Mouse (Mus musculus): ENCODE measurements around the gene Pfn1. TPM values are rescaled to one million over a fixed set of nuclear protein-coding genes. Genes with fewer than 3 reads are reported as not detected.

The Pfn1 gene
- polyA plus RNA-seq, 1 experiment from 2014 or later = 2,065 TPM

DNA sequence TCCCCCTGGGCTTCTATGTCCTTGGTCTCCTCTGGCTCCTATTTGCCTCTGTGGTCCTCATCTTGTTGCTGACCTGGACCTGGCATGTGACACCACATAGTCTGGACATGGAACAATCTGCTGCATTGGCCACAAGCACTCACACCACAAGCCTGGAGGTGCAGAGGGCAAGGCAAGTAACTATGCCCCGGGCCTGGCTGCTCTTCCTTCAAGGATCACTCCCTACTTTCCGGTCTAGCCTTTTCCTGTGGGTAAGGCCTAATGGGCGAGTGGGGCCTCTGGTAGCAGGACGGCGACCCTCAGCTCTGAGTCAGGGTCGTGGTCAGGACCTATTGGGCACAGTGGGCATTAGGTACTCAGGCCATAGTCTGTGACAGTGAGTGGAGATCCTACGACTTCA lies 13.2 kb downstream of the Pfn1 start:
- no peak overlapping the region for H3K9ac ChIP-seq (replicated peaks; ENCODE audit: low read depth, low read length)
- H3K4me3 ChIP-seq (ENCODE audit: low read depth, low read length) = no peak overlapping the region
- H3K9me3 ChIP-seq (ENCODE audit: control insufficient read depth, low read depth, low read length) = no peaks in the 10 kb centered on the region
- no peak overlapping the region for H3K27ac ChIP-seq (ENCODE audit: low read length)
- no peaks in the 10 kb centered on the region for H3K27me3 ChIP-seq (ENCODE audit: control insufficient read depth, insufficient read depth, low read length)
- ATAC-seq (ENCODE audit: insufficient number of reproducible peaks, insufficient read depth, low FRiP score, low read depth) = no peak
- H3K36me3 ChIP-seq (ENCODE audit: control insufficient read depth, insufficient read depth, low read length) = peaks cover 17% of the 10 kb centered on the region; the same call in 1 of the 2 replicates
- 83% methylated on average over 7 of the region's 7 CpGs for WGBS
- peaks cover 9% of the 10 kb centered on the region for H3K4me1 ChIP-seq (ENCODE audit: control insufficient read depth, insufficient read depth, low read length)
- H3K4me2 ChIP-seq (replicated peaks; ENCODE audit: low read depth, low read length) = no peak overlapping the region

DNA sequence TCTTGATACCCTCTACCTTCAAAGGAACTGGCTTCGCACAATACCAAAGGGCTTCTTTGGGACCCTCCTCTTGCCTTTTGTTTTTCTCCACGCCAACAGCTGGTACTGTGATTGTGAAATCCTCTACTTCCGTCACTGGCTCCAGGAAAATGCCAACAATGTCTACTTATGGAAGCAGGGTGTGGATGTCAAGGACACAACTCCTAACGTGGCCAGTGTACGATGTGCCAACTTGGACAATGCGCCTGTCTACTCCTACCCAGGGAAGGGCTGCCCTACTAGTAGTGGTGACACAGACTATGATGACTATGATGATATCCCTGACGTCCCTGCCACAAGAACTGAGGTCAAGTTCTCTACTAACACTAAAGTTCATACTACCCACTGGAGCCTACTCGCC lies 14.5 kb downstream of the Pfn1 start:
- ATAC-seq (ENCODE audit: insufficient number of reproducible peaks, insufficient read depth, low FRiP score, low read depth) = no peak
- Histone ChIP-seq H3K9me3 (ENCODE audit: control insufficient read depth, low read depth, low read length) (no peaks in the 10 kb centered on the region), H3K4me2 (replicated peaks; ENCODE audit: low read depth, low read length) (no peak overlapping the region), H3K27me3 (ENCODE audit: control insufficient read depth, insufficient read depth, low read length) (no peaks in the 10 kb centered on the region), H3K4me3 (ENCODE audit: low read depth, low read length) (no peak overlapping the region), H3K9ac (replicated peaks; ENCODE audit: low read depth, low read length) (no peak overlapping the region), H3K36me3 (ENCODE audit: control insufficient read depth, insufficient read depth, low read length) (peaks cover 10% of the 10 kb centered on the region; the same call in 1 of the 2 replicates), H3K4me1 (ENCODE audit: control insufficient read depth, insufficient read depth, low read length) (no peaks in the 10 kb centered on the region), H3K27ac (ENCODE audit: low read length) (no peak overlapping the region)
- WGBS = 87% methylated on average over 8 of the region's 8 CpGs

DNA sequence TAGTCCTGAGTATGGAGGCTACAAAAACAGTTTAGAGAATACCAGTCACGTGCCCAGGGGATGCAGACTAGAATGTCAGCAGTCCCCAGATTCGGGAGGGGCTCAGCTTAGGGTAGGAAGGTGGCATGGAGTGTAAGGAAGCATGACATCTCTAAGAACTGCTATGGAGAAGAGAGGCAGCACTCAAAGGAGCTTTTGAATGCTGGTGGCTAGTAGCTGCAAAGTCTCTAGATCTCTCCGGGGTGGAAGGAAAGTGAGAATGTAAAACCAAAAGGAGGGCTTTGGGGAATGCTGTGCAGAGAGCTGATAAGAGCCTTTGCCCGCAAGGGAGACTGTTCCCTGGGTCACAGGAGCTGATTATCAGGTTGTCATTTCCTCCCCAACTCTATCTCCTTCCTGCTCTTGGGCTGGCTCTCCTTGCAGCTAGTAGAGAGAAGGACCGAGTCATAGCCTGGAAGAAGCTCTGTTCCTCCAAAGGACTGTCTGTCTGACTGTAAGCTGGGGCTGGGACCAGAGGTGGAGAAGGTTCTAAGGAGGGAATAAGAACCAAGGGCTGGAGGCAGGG lies 15.6 kb downstream of the Pfn1 start, which contains the start of gene Gp1ba:
Gene Gp1ba, plus strand, starts transcription at position 409 of the 565 bp plus-strand sequence.
- Histone ChIP-seq H3K27me3 (ENCODE audit: control insufficient read depth, insufficient read depth, low read length) (no peaks in the 10 kb centered on the region), H3K27ac (ENCODE audit: low read length) (no peak within 1 kb of the TSS), H3K4me3 (ENCODE audit: low read depth, low read length) (no peak within 1 kb of the TSS), H3K4me1 (ENCODE audit: control insufficient read depth, insufficient read depth, low read length) (no peaks in the 10 kb centered on the region), H3K9ac (replicated peaks; ENCODE audit: low read depth, low read length) (no peak within 1 kb of the TSS), H3K9me3 (ENCODE audit: control insufficient read depth, low read depth, low read length) (no peaks in the 10 kb centered on the region), H3K36me3 (ENCODE audit: control insufficient read depth, insufficient read depth, low read length) (peaks cover 4% of the 10 kb centered on the region; the same call in 1 of the 2 replicates), H3K4me2 (replicated peaks; ENCODE audit: low read depth, low read length) (no peak within 1 kb of the TSS)
- ATAC-seq (ENCODE audit: insufficient number of reproducible peaks, insufficient read depth, low FRiP score, low read depth) = no peak
- WGBS = 20% methylated on average over 5 of the region's 5 CpGs

GRCm38 (mm10) chr11:70638293-70638692 lies 16.2 kb downstream of the Pfn1 start:
- ATAC-seq (ENCODE audit: insufficient number of reproducible peaks, insufficient read depth, low FRiP score, low read depth) = no peak
- Histone ChIP-seq H3K9me3 (ENCODE audit: control insufficient read depth, low read depth, low read length) (no peaks in the 10 kb centered on the region), H3K4me3 (ENCODE audit: low read depth, low read length) (no peak overlapping the region), H3K27me3 (ENCODE audit: control insufficient read depth, insufficient read depth, low read length) (no peaks in the 10 kb centered on the region), H3K4me2 (replicated peaks; ENCODE audit: low read depth, low read length) (no peak overlapping the region), H3K36me3 (ENCODE audit: control insufficient read depth, insufficient read depth, low read length) (peaks cover 4% of the 10 kb centered on the region; the same call in 1 of the 2 replicates), H3K4me1 (ENCODE audit: control insufficient read depth, insufficient read depth, low read length) (no peaks in the 10 kb centered on the region), H3K27ac (ENCODE audit: low read length) (no peak overlapping the region), H3K9ac (replicated peaks; ENCODE audit: low read depth, low read length) (no peak overlapping the region)
- 87% methylated on average over 1 of the region's 1 CpGs for WGBS

GRCm38 (mm10) chr11:70637764-70638163 lies 16.7 kb downstream of the Pfn1 start:
- H3K27ac ChIP-seq (ENCODE audit: low read length) = no peak overlapping the region
- H3K4me2 ChIP-seq (replicated peaks; ENCODE audit: low read depth, low read length) = no peak overlapping the region
- H3K9me3 ChIP-seq (ENCODE audit: control insufficient read depth, low read depth, low read length) = no peaks in the 10 kb centered on the region
- no peaks in the 10 kb centered on the region; the same call in 1 of the 2 replicates for H3K36me3 ChIP-seq (ENCODE audit: control insufficient read depth, insufficient read depth, low read length)
- H3K27me3 ChIP-seq (ENCODE audit: control insufficient read depth, insufficient read depth, low read length) = no peaks in the 10 kb centered on the region
- WGBS = 89% methylated on average over 1 of the region's 1 CpGs
- no peaks in the 10 kb centered on the region for H3K4me1 ChIP-seq (ENCODE audit: control insufficient read depth, insufficient read depth, low read length)
- no peak overlapping the region for H3K9ac ChIP-seq (replicated peaks; ENCODE audit: low read depth, low read length)
- no peak for ATAC-seq (ENCODE audit: insufficient number of reproducible peaks, insufficient read depth, low FRiP score, low read depth)
- no peak overlapping the region for H3K4me3 ChIP-seq (ENCODE audit: low read depth, low read length)

DNA sequence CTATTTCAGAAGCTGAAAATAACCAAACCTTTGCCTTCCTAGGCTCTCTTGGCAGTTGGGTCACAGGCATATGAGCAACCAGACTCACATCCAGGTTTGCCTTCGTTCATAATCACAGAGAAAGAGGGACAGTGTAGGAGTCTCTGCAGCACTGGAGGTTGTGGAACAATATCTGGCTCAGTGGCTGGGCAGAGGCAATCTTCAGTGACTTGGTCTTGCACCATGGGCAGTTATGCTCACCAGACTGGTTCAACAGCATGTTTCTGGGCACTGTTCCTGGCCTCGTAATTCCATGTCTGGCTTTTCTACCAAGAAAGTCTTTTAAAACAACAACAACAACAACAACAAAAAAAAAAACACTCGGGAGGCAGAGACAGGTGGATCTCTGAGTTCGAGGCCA lies 18.8 kb downstream of the Pfn1 start:
- WGBS = 76% methylated on average over 4 of the region's 4 CpGs
- H3K27me3 ChIP-seq (ENCODE audit: control insufficient read depth, insufficient read depth, low read length) = no peaks in the 10 kb centered on the region
- no peak overlapping the region for H3K9ac ChIP-seq (replicated peaks; ENCODE audit: low read depth, low read length)
- no peak overlapping the region for H3K4me2 ChIP-seq (replicated peaks; ENCODE audit: low read depth, low read length)
- no peak overlapping the region for H3K4me3 ChIP-seq (ENCODE audit: low read depth, low read length)
- ATAC-seq (ENCODE audit: insufficient number of reproducible peaks, insufficient read depth, low FRiP score, low read depth) = no peak
- H3K9me3 ChIP-seq (ENCODE audit: control insufficient read depth, low read depth, low read length) = no peaks in the 10 kb centered on the region
- no peak overlapping the region for H3K27ac ChIP-seq (ENCODE audit: low read length)
- no peaks in the 10 kb centered on the region for H3K4me1 ChIP-seq (ENCODE audit: control insufficient read depth, insufficient read depth, low read length)
- H3K36me3 ChIP-seq (ENCODE audit: control insufficient read depth, insufficient read depth, low read length) = no peaks in the 10 kb centered on the region

GRCm38 (mm10) chr11:70630129-70630528 lies 24.3 kb downstream of the Pfn1 start:
- Histone ChIP-seq H3K27me3 (ENCODE audit: control insufficient read depth, insufficient read depth, low read length) (no peaks in the 10 kb centered on the region), H3K4me1 (ENCODE audit: control insufficient read depth, insufficient read depth, low read length) (no peaks in the 10 kb centered on the region), H3K4me2 (replicated peaks; ENCODE audit: low read depth, low read length) (no peak overlapping the region), H3K27ac (ENCODE audit: low read length) (no peak overlapping the region), H3K9ac (replicated peaks; ENCODE audit: low read depth, low read length) (no peak overlapping the region), H3K36me3 (ENCODE audit: control insufficient read depth, insufficient read depth, low read length) (no peaks in the 10 kb centered on the region), H3K9me3 (ENCODE audit: control insufficient read depth, low read depth, low read length) (no peaks in the 10 kb centered on the region), H3K4me3 (ENCODE audit: low read depth, low read length) (no peak overlapping the region)
- WGBS = 70% methylated on average over 7 of the region's 7 CpGs
- ATAC-seq (ENCODE audit: insufficient number of reproducible peaks, insufficient read depth, low FRiP score, low read depth) = no peak

DNA sequence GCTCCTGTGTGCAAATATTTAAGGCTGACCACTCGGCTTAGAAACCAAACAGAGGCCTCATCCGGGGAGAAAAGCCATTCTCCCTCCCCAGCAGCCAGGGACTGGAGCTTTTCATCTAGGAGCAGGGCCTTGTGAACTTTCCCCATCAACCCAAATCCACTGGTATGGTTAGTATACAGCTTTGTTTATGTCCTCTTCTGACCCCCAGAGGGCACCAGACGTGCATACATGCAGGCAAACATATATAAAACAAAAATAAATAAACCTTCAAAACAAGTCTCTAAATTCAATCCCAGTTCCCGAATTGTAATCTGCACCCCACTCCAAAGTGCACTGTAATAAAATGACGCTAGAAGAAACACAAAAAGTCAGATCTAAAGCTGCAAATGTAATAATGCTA lies 24.9 kb downstream of the Pfn1 start:
- H3K4me1 ChIP-seq (ENCODE audit: control insufficient read depth, insufficient read depth, low read length) = no peaks in the 10 kb centered on the region
- H3K9me3 ChIP-seq (ENCODE audit: control insufficient read depth, low read depth, low read length) = no peaks in the 10 kb centered on the region
- no peaks in the 10 kb centered on the region for H3K36me3 ChIP-seq (ENCODE audit: control insufficient read depth, insufficient read depth, low read length)
- no peak overlapping the region for H3K27ac ChIP-seq (ENCODE audit: low read length)
- H3K4me2 ChIP-seq (replicated peaks; ENCODE audit: low read depth, low read length) = no peak overlapping the region
- H3K27me3 ChIP-seq (ENCODE audit: control insufficient read depth, insufficient read depth, low read length) = no peaks in the 10 kb centered on the region
- H3K4me3 ChIP-seq (ENCODE audit: low read depth, low read length) = no peak overlapping the region
- no peak for ATAC-seq (ENCODE audit: insufficient number of reproducible peaks, insufficient read depth, low FRiP score, low read depth)
- H3K9ac ChIP-seq (replicated peaks; ENCODE audit: low read depth, low read length) = no peak overlapping the region
- WGBS = 46% methylated on average over 5 of the region's 5 CpGs

GRCm38 (mm10) chr11:70628431-70628830 lies 26.0 kb downstream of the Pfn1 start:
- no peaks in the 10 kb centered on the region for H3K36me3 ChIP-seq (ENCODE audit: control insufficient read depth, insufficient read depth, low read length)
- no peaks in the 10 kb centered on the region for H3K4me1 ChIP-seq (ENCODE audit: control insufficient read depth, insufficient read depth, low read length)
- no peak overlapping the region for H3K9ac ChIP-seq (replicated peaks; ENCODE audit: low read depth, low read length)
- H3K27me3 ChIP-seq (ENCODE audit: control insufficient read depth, insufficient read depth, low read length) = no peaks in the 10 kb centered on the region
- WGBS = 68% methylated on average over 2 of the region's 2 CpGs
- H3K4me2 ChIP-seq (replicated peaks; ENCODE audit: low read depth, low read length) = no peak overlapping the region
- no peaks in the 10 kb centered on the region for H3K9me3 ChIP-seq (ENCODE audit: control insufficient read depth, low read depth, low read length)
- no peak for ATAC-seq (ENCODE audit: insufficient number of reproducible peaks, insufficient read depth, low FRiP score, low read depth)
- H3K4me3 ChIP-seq (ENCODE audit: low read depth, low read length) = no peak overlapping the region
- H3K27ac ChIP-seq (ENCODE audit: low read length) = no peak overlapping the region

All from stomach, embryonic 14.5 days (tissue).